Mouse (Mus musculus): ENCODE results near the gene Myl4.

GRCm38 (mm10) chr11:104547502-104547901 is 3.0 kb upstream of the Myl4 start:
- TF ChIP-seq GATA1 (IDR thresholded peaks at IDR 0.05; ENCODE audit: borderline replicate concordance, low read length) = no peak
- no peak for TF ChIP-seq FLI1 (IDR thresholded peaks at IDR 0.05; ENCODE audit: low read length)

Measured in megakaryocyte, embryonic 14.5 days (primary cell).